In the genomic region with DNA sequence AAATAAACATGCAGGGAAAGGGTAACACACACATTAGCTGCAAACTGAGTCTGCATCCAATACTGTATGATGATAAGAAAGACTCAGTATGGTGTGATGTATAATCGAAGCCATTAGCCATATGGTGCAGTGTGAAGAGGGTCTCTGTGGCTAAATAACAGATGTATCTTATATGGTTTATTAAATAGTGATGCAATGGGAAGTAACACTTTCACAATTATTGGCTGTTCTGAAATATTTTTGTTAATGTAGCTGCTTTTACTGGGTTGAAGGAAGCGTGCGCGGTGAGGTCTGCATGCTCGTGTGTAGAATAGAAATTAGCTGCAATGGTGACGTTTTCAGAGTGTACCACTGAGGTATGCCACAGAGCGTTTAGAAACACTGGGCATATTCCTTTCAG, we compare ENCODE assay signal across 17 mouse cellular contexts.
DNase-seq lines count a peak whose midpoint lies in the region; ATAC-seq and TF ChIP-seq lines count a peak whose summit lies in the region.
"Had no signal": no experiment of that assay in that cellular context is flagged by ENCODE, and none has a peak within 500 bp of the region (broad histone marks: within the 10 kb centered on the region; RNA-seq: fewer than 3 reads in every experiment).

No protein-coding gene starts in this region.

- ATAC-seq in forebrain, embryonic 13.5 days, result peak; percentile 85
- no peak for ATAC-seq in forebrain, embryonic 11.5 days (replicated peaks; ENCODE audit: low FRiP score)
- no peak for ATAC-seq in hindbrain, postnatal 0 days
- ATAC-seq in hindbrain, embryonic 12.5 days (ENCODE audit: low FRiP score), result no peak
- ATAC-seq in granulocyte monocyte progenitor cell, adult 5-6 weeks (replicated peaks; ENCODE audit: poor library complexity, severe bottlenecking), result peak; percentile 67

- H3K9ac ChIP-seq in forebrain, embryonic 13.5 days, result no peak overlapping the region
- no peak overlapping the region for H3K9ac ChIP-seq in forebrain, embryonic 11.5 days (ENCODE audit: low read length)
- no peak overlapping the region for H3K9ac ChIP-seq in hindbrain, postnatal 0 days (replicated peaks; ENCODE audit: low read length)
- H3K9ac ChIP-seq in hindbrain, embryonic 12.5 days, result no peak overlapping the region
- H3K9ac ChIP-seq: heart, embryonic 15.5 days; hindbrain, embryonic 15.5 days had no signal

- WGBS in forebrain, embryonic 13.5 days, result 65% methylated on average over 7 of the region's 7 CpGs
- 87% methylated on average over 7 of the region's 7 CpGs for WGBS in forebrain, embryonic 11.5 days
- 73% methylated on average over 7 of the region's 7 CpGs for WGBS in hindbrain, postnatal 0 days
- WGBS in hindbrain, embryonic 12.5 days, result 90% methylated on average over 7 of the region's 7 CpGs

- H3K4me1 ChIP-seq in forebrain, embryonic 13.5 days, result peaks cover 9% of the 10 kb centered on the region; the same call in 1 of the 2 replicates
- no peaks in the 10 kb centered on the region for H3K4me1 ChIP-seq in forebrain, embryonic 11.5 days (replicated peaks; ENCODE audit: control insufficient read depth, insufficient read depth, low read length)
- no peaks in the 10 kb centered on the region for H3K4me1 ChIP-seq in hindbrain, postnatal 0 days (ENCODE audit: insufficient read depth, low read length)
- H3K4me1 ChIP-seq in hindbrain, embryonic 12.5 days, result no peaks in the 10 kb centered on the region
- H3K4me1 ChIP-seq: embryonic facial prominence, embryonic 10.5 days; heart, embryonic 15.5 days; hindbrain, embryonic 15.5 days had no signal

- H3K4me2 ChIP-seq in forebrain, embryonic 13.5 days, result no peak overlapping the region
- no peak overlapping the region for H3K4me2 ChIP-seq in forebrain, embryonic 11.5 days (ENCODE audit: low read depth, low read length, severe bottlenecking)
- H3K4me2 ChIP-seq in hindbrain, postnatal 0 days (ENCODE audit: low read depth, low read length), result no peak overlapping the region
- no peak overlapping the region for H3K4me2 ChIP-seq in hindbrain, embryonic 12.5 days (replicated peaks)
- H3K4me2 ChIP-seq: heart, embryonic 11.5 days; heart, embryonic 15.5 days; hindbrain, embryonic 15.5 days had no signal

- no peak for TF ChIP-seq CTCF in hindbrain, postnatal 0 days (IDR thresholded peaks at IDR 0.05; ENCODE audit: low read depth)
- no peak for TF ChIP-seq CTCF in brain, embryonic 14.5 days (IDR thresholded peaks at IDR 0.05; ENCODE audit: borderline replicate concordance, extremely low read depth, insufficient read depth, insufficient read length)

- DNase-seq in forebrain, embryonic 11.5 days (ENCODE audit: low spot score), result no peak
- DNase-seq in hindbrain, postnatal 0 days (ENCODE audit: low spot score), result no peak
- DNase-seq in brain, embryonic 14.5 days (ENCODE audit: low read depth), result peak; percentile 72
- DNase-seq in frontal cortex, postnatal 25 days (ENCODE audit: low spot score in 2 of 2), result no peak
- DNase-seq in layer of hippocampus, adult 18-20 months (ENCODE audit: low spot score in 2 of 2), result no peak
- DNase-seq: adrenal gland, postnatal 10 days; gastrocnemius, postnatal 36 days; heart, postnatal 14 days; kidney, adult 11 months had no signal

- H3K27ac ChIP-seq in forebrain, embryonic 13.5 days, result no peak overlapping the region
- H3K27ac ChIP-seq in forebrain, embryonic 11.5 days (ENCODE audit: low read depth, low read length), result no peak overlapping the region
- 0 out of 2 replicates have a peak overlapping the region, but pooled peaks have one; percentile 38 for H3K27ac ChIP-seq in hindbrain, postnatal 0 days
- H3K27ac ChIP-seq in hindbrain, embryonic 12.5 days, result no peak overlapping the region
- H3K27ac ChIP-seq: embryonic facial prominence, embryonic 10.5 days; gastrocnemius, adult 2 months; heart, embryonic 15.5 days; hindbrain, embryonic 15.5 days had no signal

- H3K36me3 ChIP-seq in forebrain, embryonic 13.5 days (ENCODE audit: poor library complexity, severe bottlenecking), result no peaks in the 10 kb centered on the region
- no peaks in the 10 kb centered on the region for H3K36me3 ChIP-seq in forebrain, embryonic 11.5 days (ENCODE audit: control insufficient read depth, insufficient read depth, low read length)
- H3K36me3 ChIP-seq in hindbrain, postnatal 0 days (ENCODE audit: insufficient read depth, low read length), result no peaks in the 10 kb centered on the region
- H3K36me3 ChIP-seq in hindbrain, embryonic 12.5 days, result no peaks in the 10 kb centered on the region
- H3K36me3 ChIP-seq: embryonic facial prominence, embryonic 10.5 days; heart, embryonic 15.5 days; hindbrain, embryonic 15.5 days had no signal

- H3K9me3 ChIP-seq in forebrain, embryonic 13.5 days (replicated peaks), result no peaks in the 10 kb centered on the region
- H3K9me3 ChIP-seq in forebrain, embryonic 11.5 days (ENCODE audit: control insufficient read depth, low read length), result no peaks in the 10 kb centered on the region
- H3K9me3 ChIP-seq in hindbrain, postnatal 0 days (ENCODE audit: low read length), result no peaks in the 10 kb centered on the region
- no peaks in the 10 kb centered on the region for H3K9me3 ChIP-seq in hindbrain, embryonic 12.5 days (replicated peaks)
- H3K9me3 ChIP-seq: embryonic facial prominence, embryonic 10.5 days; heart, embryonic 15.5 days; hindbrain, embryonic 15.5 days had no signal

- TF ChIP-seq POLR2A in brain, embryonic 14.5 days (IDR thresholded peaks at IDR 0.05; ENCODE audit: borderline replicate concordance, extremely low read depth, insufficient read depth, insufficient read length, poor library complexity, severe bottlenecking), result no peak

- H3K27me3 ChIP-seq in forebrain, embryonic 13.5 days, result no peaks in the 10 kb centered on the region
- no peaks in the 10 kb centered on the region for H3K27me3 ChIP-seq in forebrain, embryonic 11.5 days (ENCODE audit: control insufficient read depth, insufficient read depth, low read length)
- H3K27me3 ChIP-seq in hindbrain, postnatal 0 days (ENCODE audit: insufficient read depth, low read length), result no peaks in the 10 kb centered on the region
- no peaks in the 10 kb centered on the region for H3K27me3 ChIP-seq in hindbrain, embryonic 12.5 days
- H3K27me3 ChIP-seq: heart, embryonic 15.5 days; hindbrain, embryonic 15.5 days had no signal

- H3K4me3 ChIP-seq in forebrain, embryonic 13.5 days, result no peak overlapping the region
- H3K4me3 ChIP-seq in forebrain, embryonic 11.5 days (ENCODE audit: low read depth, low read length), result no peak overlapping the region
- H3K4me3 ChIP-seq in hindbrain, postnatal 0 days (ENCODE audit: low read length), result no peak overlapping the region
- no peak overlapping the region for H3K4me3 ChIP-seq in hindbrain, embryonic 12.5 days
- H3K4me3 ChIP-seq: embryonic facial prominence, embryonic 10.5 days; gastrocnemius, adult 2 months; heart, embryonic 15.5 days; hindbrain, embryonic 15.5 days had no signal

Comparison
In these comparisons a context has a peak if more than half of its experiments do, and no peak if none do; other contexts are left out.
1. ATAC-seq: peak in forebrain, embryonic 13.5 days (single experiment) and granulocyte monocyte progenitor cell, adult 5-6 weeks (single experiment); none in forebrain, embryonic 11.5 days (single experiment), hindbrain, postnatal 0 days (single experiment) and hindbrain, embryonic 12.5 days (single experiment).